Mouse (Mus musculus) thymus, adult 2 months (tissue): Measurements from ENCODE around the gene Csnka2ip.

ENCODE experiments used
- CTCF ChIP-seq: fragments of 200-500 bp; IDR thresholded peaks from 2 replicates; pipeline ENCODE4 v1.5.1; 2012; ENCODE audit warnings: mild to moderate bottlenecking, control low read depth, low read length, moderate library complexity, borderline replicate concordance; ENCODE audit not compliant: control insufficient read depth, poor library complexity, insufficient read depth; ENCODE audit errors: extremely low read depth
- POLR2A ChIP-seq: fragments of 200-500 bp; IDR thresholded peaks from 2 replicates; pipeline ENCODE4 v1.6.1; 2012; ENCODE audit warnings: mild to moderate bottlenecking, low read length, control low read depth, moderate library complexity; ENCODE audit not compliant: control insufficient read depth, poor library complexity, insufficient read depth; ENCODE audit errors: extremely low read depth

DNA sequence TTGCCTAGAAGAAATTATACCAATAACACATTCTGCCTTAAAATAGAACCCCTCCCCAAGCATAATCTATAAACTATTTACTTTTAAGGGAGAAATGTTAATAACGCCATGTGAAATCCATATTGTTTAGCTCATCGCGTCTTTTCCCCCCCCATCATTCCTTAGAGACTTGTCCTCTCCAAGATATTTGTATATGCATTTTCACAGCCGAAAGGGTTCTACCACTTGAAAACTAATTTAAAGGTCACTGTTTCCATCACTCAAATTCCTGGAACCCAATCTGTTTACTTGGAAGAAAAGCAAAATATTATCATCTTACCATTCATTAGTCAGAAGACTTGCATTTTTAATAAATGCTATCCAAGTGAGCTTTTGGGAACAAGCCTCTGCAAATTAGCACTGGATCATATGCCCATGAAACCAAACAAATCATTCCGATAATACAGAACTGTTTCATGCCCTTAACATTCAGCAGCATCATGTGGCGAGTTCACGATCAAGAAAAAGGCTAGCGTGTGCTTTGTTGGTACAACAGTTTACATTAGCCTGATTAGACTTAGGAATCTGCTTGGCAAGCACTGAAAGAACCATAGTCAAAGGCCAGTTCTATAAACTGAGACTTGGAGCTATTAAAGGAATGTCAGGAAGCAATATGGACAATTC is 16.5 kb downstream of the Csnka2ip start:
- TF ChIP-seq CTCF, result no peak
- TF ChIP-seq POLR2A, result no peak
